Mouse (Mus musculus): ENCODE results near the gene Gm28230.

- TF ChIP-seq USF1 (IDR thresholded peaks at IDR 0.05; ENCODE audit: low read depth) (no peak), CTCF (IDR thresholded peaks at IDR 0.05; ENCODE audit: control insufficient read depth, insufficient read depth, insufficient read length) (no peak)
Observed at GRCm38 (mm10) chr2:74706393-74706960, 20.1 kb upstream of the Gm28230 start.
